Comparison of ENCODE assay signal across 7 mouse cellular contexts in genomic region chr19:10831424-10831823, GRCm38 (mm10). TPM values are rescaled to one million over a fixed set of nuclear protein-coding genes. Genes with fewer than 3 reads are reported as not detected.
DNase-seq lines count a peak whose midpoint lies in the region; ATAC-seq and TF ChIP-seq lines count a peak whose summit lies in the region.

No protein-coding gene starts in this region.

- in situ Hi-C loops in CH12.LX (cut with MboI; ENCODE audit: low pct_ligation_motif_present, low pct_unique_long_range_greater_than_20kb, low sequenced_read_pairs): no loop called here

- H3K79me2 ChIP-seq in CH12.LX (replicated peaks; ENCODE audit: control insufficient read depth, extremely low read depth, insufficient read depth, poor library complexity, severe bottlenecking): no peaks in the 10 kb centered on the region

- WGBS in kidney, embryonic 14.5 days: 6% methylated on average over 5 of the region's 5 CpGs
- WGBS in lung, postnatal 0 days: 9% methylated on average over 5 of the region's 5 CpGs

- peak; percentile 56 to 96 for TF ChIP-seq CTCF in CH12.LX (conservative IDR thresholded peaks at IDR 0.05 in 1 of 2, IDR thresholded peaks at IDR 0.05 in 1 of 2; ENCODE audit: low read depth in 2 of 2, low read length in 2 of 2)
- peak; percentile 76 for TF ChIP-seq CTCF in lung, postnatal 0 days (IDR thresholded peaks at IDR 0.05)

- H3K9me3 ChIP-seq in CH12.LX (replicated peaks; ENCODE audit: low read length): no peaks in the 10 kb centered on the region
- H3K9me3 ChIP-seq in kidney, embryonic 14.5 days (ENCODE audit: control insufficient read depth, low read length): no peaks in the 10 kb centered on the region
- no peaks in the 10 kb centered on the region for H3K9me3 ChIP-seq in lung, postnatal 0 days (ENCODE audit: low read length)

- H3K4me3 ChIP-seq in CH12.LX (replicated peaks in 1 of 3; ENCODE audit: low read depth in 2 of 3, low read length in 2 of 3, poor library complexity in 1 of 3): no peak overlapping the region
- H3K4me3 ChIP-seq in kidney, embryonic 14.5 days (ENCODE audit: low read length): no peak overlapping the region
- H3K4me3 ChIP-seq in lung, postnatal 0 days (ENCODE audit: low read depth, low read length): no peak overlapping the region

- H3K27me3 ChIP-seq in CH12.LX (replicated peaks): no peaks in the 10 kb centered on the region
- H3K27me3 ChIP-seq in kidney, embryonic 14.5 days (ENCODE audit: control insufficient read depth, insufficient read depth, low read length): no peaks in the 10 kb centered on the region
- no peaks in the 10 kb centered on the region for H3K27me3 ChIP-seq in lung, postnatal 0 days (replicated peaks; ENCODE audit: insufficient read depth, low read length)

- H3K27ac ChIP-seq in CH12.LX (ENCODE audit: insufficient read depth, low read depth): no peak overlapping the region
- no peak overlapping the region for H3K27ac ChIP-seq in kidney, embryonic 14.5 days (ENCODE audit: low read depth, low read length)
- H3K27ac ChIP-seq in lung, postnatal 0 days (ENCODE audit: low read length): no peak overlapping the region

- peaks cover 9 to 42% of the 10 kb centered on the region in 2 experiments; a peak in 3 of 4 replicates for H3K4me1 ChIP-seq in CH12.LX (ENCODE audit: control insufficient read depth in 1 of 2, insufficient read depth in 2 of 2)
- H3K4me1 ChIP-seq in kidney, embryonic 14.5 days (ENCODE audit: control insufficient read depth, insufficient read depth, low read length): no peaks in the 10 kb centered on the region
- no peaks in the 10 kb centered on the region for H3K4me1 ChIP-seq in lung, postnatal 0 days (ENCODE audit: insufficient read depth, low read depth, low read length)

- H3K9ac ChIP-seq in CH12.LX (ENCODE audit: insufficient read depth, low read depth): no peak overlapping the region
- no peak overlapping the region for H3K9ac ChIP-seq in kidney, embryonic 14.5 days (ENCODE audit: low read depth, low read length)
- no peak overlapping the region for H3K9ac ChIP-seq in lung, postnatal 0 days (replicated peaks; ENCODE audit: low read depth)

- peak overlapping the region; percentile 44; the same call in 1 of the 2 replicates for H3K4me2 ChIP-seq in CH12.LX (ENCODE audit: insufficient read depth, low read depth, poor library complexity, severe bottlenecking)
- no peak overlapping the region for H3K4me2 ChIP-seq in kidney, embryonic 14.5 days (replicated peaks; ENCODE audit: low read depth, low read length)
- H3K4me2 ChIP-seq in lung, postnatal 0 days (replicated peaks; ENCODE audit: low read depth, low read length): no peak overlapping the region

- H3K36me3 ChIP-seq in CH12.LX (replicated peaks in 1 of 2; ENCODE audit: control insufficient read depth in 1 of 2, insufficient read depth in 1 of 2, low read length in 1 of 2): no peaks in the 10 kb centered on the region
- H3K36me3 ChIP-seq in kidney, embryonic 14.5 days (ENCODE audit: control insufficient read depth, insufficient read depth, low read length): no peaks in the 10 kb centered on the region
- no peaks in the 10 kb centered on the region for H3K36me3 ChIP-seq in lung, postnatal 0 days (ENCODE audit: insufficient read depth, low read length)

- no peak for TF ChIP-seq POLR2A in CH12.LX (IDR thresholded peaks at IDR 0.05; ENCODE audit: low read depth, low read length)

- dilution Hi-C loops in CH12.LX (cut with MboI; ENCODE audit: extremely low pct_ligation_motif_present, extremely low pct_unique_long_range_greater_than_20kb, low sequenced_read_pairs): no loop called here

- TF ChIP-seq EP300 in CH12.LX (IDR thresholded peaks at IDR 0.05; ENCODE audit: low read length): no peak
- TF ChIP-seq EP300 in lung, postnatal 0 days (IDR thresholded peaks at IDR 0.05): no peak

- DNase-seq in B cell, adult 2 months: peak; percentile 74 to 77
- DNase-seq in CH12.LX (ENCODE audit: extremely low read depth): peak; percentile 88
- peak; percentile 55 for DNase-seq in c-Kit-positive CD71-negative TER-119-negative erythroid progenitor cells, embryonic 14.5 days (ENCODE audit: low read depth)
- DNase-seq in gastrocnemius, adult 18-20 months (ENCODE audit: low spot score): peak; percentile 73
- DNase-seq in lung, postnatal 0 days (ENCODE audit: low spot score): peak; percentile 82
- peak; percentile 33 to 77 for DNase-seq in spleen, postnatal 10 days (ENCODE audit: low spot score in 2 of 2)

- peak; percentile 81 for ATAC-seq in kidney, embryonic 14.5 days (ENCODE audit: low FRiP score, low TSS enrichment)
- peak; percentile 80 for ATAC-seq in lung, postnatal 0 days

- peak; percentile 94 for TF ChIP-seq RAD21 in CH12.LX (IDR thresholded peaks at IDR 0.05; ENCODE audit: low read depth, low read length)

TF ChIP-seq in CH12.LX, 34 proteins besides CTCF, POLR2A, EP300 and RAD21:
- TF ChIP-seq ZNF384 (IDR thresholded peaks at IDR 0.05; ENCODE audit: low read depth, low read length) (no peak), MXI1 (IDR thresholded peaks at IDR 0.05; ENCODE audit: low read depth, low read length) (no peak), UBTF (IDR thresholded peaks at IDR 0.05; ENCODE audit: low read depth, low read length) (no peak), USF1 (IDR thresholded peaks at IDR 0.05; ENCODE audit: low read depth, low read length) (no peak), NELFE (IDR thresholded peaks at IDR 0.05; ENCODE audit: low read depth, low read length) (no peak), USF2 (conservative IDR thresholded peaks at IDR 0.05; ENCODE audit: low read depth, low read length) (no peak), JUN (IDR thresholded peaks at IDR 0.05; ENCODE audit: insufficient read depth, low read depth, low read length) (no peak), CHD2 (IDR thresholded peaks at IDR 0.05; ENCODE audit: low read length) (no peak), MAZ (IDR thresholded peaks at IDR 0.05; ENCODE audit: low read depth, low read length) (no peak), ZMIZ1 (IDR thresholded peaks at IDR 0.05; ENCODE audit: low read depth, low read length) (no peak), ETS1 (conservative IDR thresholded peaks at IDR 0.05; ENCODE audit: low read depth, low read length) (no peak), JUND (conservative IDR thresholded peaks at IDR 0.05; ENCODE audit: low read depth, low read length) (no peak), SMC3 (IDR thresholded peaks at IDR 0.05; ENCODE audit: low read depth, low read length) (peak; percentile 97), TBP (conservative IDR thresholded peaks at IDR 0.05; ENCODE audit: low read depth, low read length) (no peak), CHD1 (IDR thresholded peaks at IDR 0.05; ENCODE audit: low read depth, low read length) (no peak), GABPA (IDR thresholded peaks at IDR 0.05; ENCODE audit: insufficient replicate concordance, low read depth, low read length) (no peak), ZC3H11A (IDR thresholded peaks at IDR 0.05; ENCODE audit: low read depth, low read length) (peak; percentile 87), SIN3A (IDR thresholded peaks at IDR 0.05; ENCODE audit: low read length) (no peak), IRF4 (IDR thresholded peaks at IDR 0.05; ENCODE audit: low read depth, low read length) (0 out of 2 replicates have a peak, but pooled peaks have one; percentile 40), MYC (IDR thresholded peaks at IDR 0.05; ENCODE audit: low read depth, low read length) (no peak), MAFK (IDR thresholded peaks at IDR 0.05; ENCODE audit: insufficient replicate concordance, low read length) (no peak), KAT2A (IDR thresholded peaks at IDR 0.05; ENCODE audit: insufficient replicate concordance, low read length) (no peak), PAX5 (IDR thresholded peaks at IDR 0.05; ENCODE audit: low read length) (no peak)

RNA-seq across cellular contexts. Expression of gene Cd6, which starts 1.6 kb away (rescaled TPM):
- 0.08 and 0.17 TPM in 2 replicates for total RNA-seq in CH12.LX (2012; rRNA removed)
- 0.09 and 0.15 TPM in 2 replicates for total RNA-seq in CH12.LX (2014; rRNA removed)
- polyA plus RNA-seq in CH12.LX (2012; ENCODE audit: insufficient read length, low read depth): 0.73 and 1.3 TPM in 2 replicates
- total RNA-seq in gastrocnemius, adult 18-20 months (2021): not detected
- 0.09 TPM in 1 of 2 replicates, not detected in the other for polyA plus RNA-seq in kidney, embryonic 14.5 days (2014; fragmentation: Nextera tagmentation; extraction: Ambion mirVana)
- not detected in 2 replicates for polyA plus RNA-seq in lung, postnatal 0 days (2015; fragmentation: Nextera tagmentation; extraction: Ambion mirVana)

RNA-seq across cellular contexts. Expression of gene Slc15a3, which starts 8.1 kb away (rescaled TPM):
- total RNA-seq in CH12.LX (2012; rRNA removed) (84.5 and 86.7 TPM in 2 replicates), CH12.LX (2014; rRNA removed) (89.3 and 94.3 TPM in 2 replicates)
- polyA plus RNA-seq in CH12.LX (2012; ENCODE audit: insufficient read length, low read depth): 217 and 219 TPM in 2 replicates
- under 1 TPM; 0.23 to 0.55 TPM for total RNA-seq in gastrocnemius, adult 18-20 months (2021)
- 0.44 and 0.69 TPM in 2 replicates for polyA plus RNA-seq in kidney, embryonic 14.5 days (2014; fragmentation: Nextera tagmentation; extraction: Ambion mirVana)
- 3.0 and 3.7 TPM in 2 replicates for polyA plus RNA-seq in lung, postnatal 0 days (2015; fragmentation: Nextera tagmentation; extraction: Ambion mirVana)

RNA-seq across cellular contexts. Expression of gene Tmem132a, which starts 38.3 kb away (rescaled TPM):
- 2.0 and 2.9 TPM in 2 replicates for total RNA-seq in CH12.LX (2012; rRNA removed)
- total RNA-seq in CH12.LX (2014; rRNA removed): 0.05 TPM in 1 of 2 replicates, not detected in the other
- polyA plus RNA-seq in CH12.LX (2012; ENCODE audit: insufficient read length, low read depth): 20.2 and 22.9 TPM in 2 replicates
- total RNA-seq in gastrocnemius, adult 18-20 months (2021): 1 to 10 TPM; 3.0 to 3.4 TPM
- polyA plus RNA-seq in kidney, embryonic 14.5 days (2014; fragmentation: Nextera tagmentation; extraction: Ambion mirVana): 65.2 and 71.5 TPM in 2 replicates
- 15.1 and 18.9 TPM in 2 replicates for polyA plus RNA-seq in lung, postnatal 0 days (2015; fragmentation: Nextera tagmentation; extraction: Ambion mirVana)

RNA-seq across cellular contexts. Expression of gene Tmem109, which starts 50.4 kb away (rescaled TPM):
- 32.9 and 34.0 TPM in 2 replicates for total RNA-seq in CH12.LX (2012; rRNA removed)
- total RNA-seq in CH12.LX (2014; rRNA removed): 14.8 and 17.9 TPM in 2 replicates
- 46.3 and 51.5 TPM in 2 replicates for polyA plus RNA-seq in CH12.LX (2012; ENCODE audit: insufficient read length, low read depth)
- total RNA-seq in gastrocnemius, adult 18-20 months (2021): 100 to 1,000 TPM; 208 to 227 TPM
- 87.6 and 90.9 TPM in 2 replicates for polyA plus RNA-seq in kidney, embryonic 14.5 days (2014; fragmentation: Nextera tagmentation; extraction: Ambion mirVana)
- polyA plus RNA-seq in lung, postnatal 0 days (2015; fragmentation: Nextera tagmentation; extraction: Ambion mirVana): 143 and 155 TPM in 2 replicates

Comparison
In these comparisons a context has a peak if more than half of its experiments do, and no peak if none do; other contexts are left out.
1. RNA of gene Slc15a3, which starts 8.1 kb away (polyA plus RNA-seq): 217 to 219 TPM in CH12.LX; 3.0 to 3.7 TPM in lung, postnatal 0 days and 0.44 to 0.69 TPM in kidney, embryonic 14.5 days; every median in the first group is over 10 times any median in the second.
2. Peak in every context shown above with its lines, with median percentiles within 50 percentile points of each other: DNase-seq.